Mouse (Mus musculus): ENCODE measurements around the gene Pptc7. TPM values are rescaled to one million over a fixed set of nuclear protein-coding genes. Genes with fewer than 3 reads are reported as not detected.

The Pptc7 gene
- polyA plus RNA-seq, 2 experiments from 2014 or later = 13.5 to 14.8 TPM

- no peak for ATAC-seq
Measured at GRCm38 (mm10) chr5:122336554-122337294, 52.6 kb downstream of the Pptc7 start.

GRCm38 (mm10) chr5:122342874-122343273 lies 58.7 kb downstream of the Pptc7 start:
- no peak for ATAC-seq

- ATAC-seq = no peak
Measured at GRCm38 (mm10) chr5:122343768-122344167, 59.6 kb downstream of the Pptc7 start.

- peak; percentile 66 for ATAC-seq
Measured at GRCm38 (mm10) chr5:122344260-122344659, 60.1 kb downstream of the Pptc7 start.

GRCm38 (mm10) chr5:122345777-122346176 lies 61.6 kb downstream of the Pptc7 start:
- no peak for ATAC-seq

- peak; percentile 94 for ATAC-seq
Measured at GRCm38 (mm10) chr5:122353807-122354491, 69.8 kb downstream of the Pptc7 start, which contains the start of the genes Rad9b and Vps29. Gene Rad9b (minus strand): TSS chr5:122354233. Gene Vps29 (plus strand): TSS chr5:122354369.

GRCm38 (mm10) chr5:122354492-122355067 lies 70.4 kb downstream of the Pptc7 start:
- peak; percentile 10 for ATAC-seq

- peak; percentile 36 for ATAC-seq
Measured at GRCm38 (mm10) chr5:122371591-122372191, 87.5 kb downstream of the Pptc7 start, which contains the start of gene Gpn3. Gene Gpn3 (plus strand): TSS chr5:122371876.

- peak; percentile 79 for ATAC-seq
Measured at GRCm38 (mm10) chr5:122372192-122372769, 88.1 kb downstream of the Pptc7 start, which contains the start of gene Fam216a. Gene Fam216a (minus strand): TSS chr5:122372364.

- no peak for ATAC-seq
Measured at GRCm38 (mm10) chr5:122372878-122373277, 88.7 kb downstream of the Pptc7 start.

Other genes starting within 250 kb of the Pptc7 start
- under 1 TPM in 1 of 2 experiments, not detected in 1; 0.13 TPM for gene Cux2, start 234.3 kb upstream of the Pptc7 start, polyA plus RNA-seq (2017; shearing (Covaris generic))
- gene Myl2, start 183.4 kb upstream of the Pptc7 start, polyA plus RNA-seq (2017; shearing (Covaris generic)) = not detected
- gene Ccdc63, start 143.5 kb upstream of the Pptc7 start, polyA plus RNA-seq (2017; shearing (Covaris generic)) = 1 to 10 TPM in 1 of 2 experiments, not detected in 1; 1.0 TPM
- 10 to 100 TPM; 44.5 to 70.3 TPM for gene Ppp1cc, start 126.1 kb upstream of the Pptc7 start, polyA plus RNA-seq (2017; shearing (Covaris generic))
- 10 to 100 TPM; 39.5 to 46.5 TPM for gene Hvcn1, start 77.6 kb upstream of the Pptc7 start, polyA plus RNA-seq (2017; shearing (Covaris generic))
- gene Tctn1, start 19.9 kb upstream of the Pptc7 start, polyA plus RNA-seq (2017; shearing (Covaris generic)) = under 1 TPM; 0.75 to 0.96 TPM
- 10 to 100 TPM in 1 of 2 experiments, 1 to 10 TPM in 1; 6.6 to 14.1 TPM for gene Rad9b, start 69.9 kb downstream of the Pptc7 start, polyA plus RNA-seq (2017; shearing (Covaris generic))
- gene Vps29, start 70.0 kb downstream of the Pptc7 start, polyA plus RNA-seq (2017; shearing (Covaris generic)) = 100 to 1,000 TPM; 248 to 259 TPM
- 10 to 100 TPM; 46.7 to 63.3 TPM for gene Gpn3, start 87.5 kb downstream of the Pptc7 start, polyA plus RNA-seq (2017; shearing (Covaris generic))
- 1 to 10 TPM; 9.3 to 9.9 TPM for gene Fam216a, start 88.0 kb downstream of the Pptc7 start, polyA plus RNA-seq (2017; shearing (Covaris generic))
- gene Arpc3, start 107.5 kb downstream of the Pptc7 start, polyA plus RNA-seq (2017; shearing (Covaris generic)) = 100 to 1,000 TPM; 443 to 614 TPM
- gene Anapc7, start 137.3 kb downstream of the Pptc7 start, polyA plus RNA-seq (2017; shearing (Covaris generic)) = 10 to 100 TPM; 13.4 to 23.7 TPM
- gene Atp2a2, start 217.9 kb downstream of the Pptc7 start, polyA plus RNA-seq (2017; shearing (Covaris generic)) = 10 to 100 TPM; 14.0 to 17.6 TPM